Mouse (Mus musculus) MEL (cell line): ENCODE measurements around the gene Tmem220. TPM values are rescaled to one million over a fixed set of nuclear protein-coding genes. Genes with fewer than 3 reads are reported as not detected.

Experiments
- DNase-seq: peaks from one replicate; pipeline ENCODE4 v3.0.0; 2011; ENCODE audit warnings: low read depth, low spot score
- H3K27ac ChIP-seq: 2 replicates; pipeline ENCODE4 v1.5.1; 2012; ENCODE audit warnings: low read depth, mild to moderate bottlenecking, control low read depth, low read length, moderate library complexity; ENCODE audit not compliant: control insufficient read depth
- H3K27me3 ChIP-seq, 2 experiments: fragments of 150-350 bp in 1 of 2; sonication (generic) in 1 of 2; 2 replicates each; pipeline ENCODE4 v1.6.1; 2012; ENCODE audit warnings: low read length in 2 of 2, mild to moderate bottlenecking in 2 of 2, improper control_type of control experiment in 1 of 2, moderate library complexity in 1 of 2; ENCODE audit not compliant: insufficient read depth in 2 of 2, control insufficient read depth in 1 of 2
- H3K36me3 ChIP-seq, 2 experiments: 2 replicates each; pipeline ENCODE4 v1.6.1; 2012 to 2014; ENCODE audit warnings: low read length in 2 of 2, improper control_type of control experiment in 1 of 2, inconsistent platforms in 1 of 2, mild to moderate bottlenecking in 1 of 2; ENCODE audit not compliant: insufficient read depth in 2 of 2, control insufficient read depth in 1 of 2
- H3K4me1 ChIP-seq, 2 experiments: fragments of 150-350 bp in 1 of 2; sonication (generic) in 1 of 2; 2 replicates each; pipeline ENCODE4 v1.6.1; 2012; ENCODE audit warnings: low read length in 2 of 2, improper control_type of control experiment in 1 of 2, mild to moderate bottlenecking in 1 of 2; ENCODE audit not compliant: insufficient read depth in 2 of 2, control insufficient read depth in 1 of 2
- H3K4me3 ChIP-seq, 2 experiments: fragments of 150-350 bp in 1 of 2; sonication (generic) in 1 of 2; 2 replicates each; pipeline ENCODE4 v1.5.1; 2012; ENCODE audit warnings: low read depth in 2 of 2, low read length in 2 of 2, mild to moderate bottlenecking in 2 of 2, moderate library complexity in 2 of 2, control low read depth in 1 of 2, improper control_type of control experiment in 1 of 2; ENCODE audit not compliant: control insufficient read depth in 1 of 2, insufficient read depth in 1 of 2
- H3K79me2 ChIP-seq: 2 replicates; pipeline ENCODE4 v1.6.1; 2012; ENCODE audit warnings: mild to moderate bottlenecking, low read length, moderate library complexity; ENCODE audit not compliant: control insufficient read depth, poor library complexity, insufficient read depth
- H3K9ac ChIP-seq: 2 replicates; pipeline ENCODE4 v1.6.1; 2012; ENCODE audit warnings: low read depth, mild to moderate bottlenecking, control low read depth, low read length, moderate library complexity; ENCODE audit not compliant: control insufficient read depth, poor library complexity, severe bottlenecking
- H3K9me3 ChIP-seq: fragments of 150-350 bp; sonication (generic); replicated peaks from 2 replicates; pipeline ENCODE4 v1.6.1; 2012; ENCODE audit warnings: mild to moderate bottlenecking, low read length, improper control_type of control experiment, moderate library complexity; ENCODE audit not compliant: insufficient read depth
- BHLHE40 ChIP-seq: IDR thresholded peaks from 2 replicates; pipeline ENCODE4 v1.6.1; 2012; ENCODE audit warnings: low read depth, mild to moderate bottlenecking, inconsistent platforms, low read length, improper control_type of control experiment, borderline replicate concordance
- CHD1 ChIP-seq: IDR thresholded peaks from 2 replicates; pipeline ENCODE4 v1.6.1; 2012; ENCODE audit warnings: low read depth, mild to moderate bottlenecking, inconsistent platforms, low read length, improper control_type of control experiment
- CHD2 ChIP-seq: IDR thresholded peaks from 2 replicates; pipeline ENCODE4 v1.6.1; 2011; ENCODE audit warnings: low read length, improper control_type of control experiment
- CTCF ChIP-seq, 3 experiments: IDR thresholded peaks in 2 of 3; conservative IDR thresholded peaks in 1 of 3; 2 replicates each; pipeline ENCODE4 v1.5.1; 2011 to 2012; ENCODE audit warnings: low read length in 3 of 3, low read depth in 2 of 3, mild to moderate bottlenecking in 2 of 3, improper control_type of control experiment in 1 of 3, inconsistent platforms in 1 of 3, mixed read lengths in 1 of 3, moderate library complexity in 1 of 3; ENCODE audit not compliant: control insufficient read depth in 1 of 3, insufficient read depth in 1 of 3, poor library complexity in 1 of 3, severe bottlenecking in 1 of 3
- E2F4 ChIP-seq: IDR thresholded peaks from 2 replicates; pipeline ENCODE4 v1.6.1; 2011; ENCODE audit warnings: low read depth, low read length, improper control_type of control experiment, borderline replicate concordance
- JUND ChIP-seq: IDR thresholded peaks from 2 replicates; pipeline ENCODE4 v1.6.1; 2011; ENCODE audit warnings: low read depth, mild to moderate bottlenecking, improper control_type of control experiment, low read length
- KAT2A ChIP-seq: conservative IDR thresholded peaks from 2 replicates; pipeline ENCODE4 v1.6.1; 2012; ENCODE audit warnings: low read depth, low read length, improper control_type of control experiment, inconsistent platforms
- MAX ChIP-seq: IDR thresholded peaks from 2 replicates; pipeline ENCODE4 v1.6.1; 2011; ENCODE audit warnings: low read length, improper control_type of control experiment
- MXI1 ChIP-seq: IDR thresholded peaks from 2 replicates; pipeline ENCODE4 v1.6.1; 2011; ENCODE audit warnings: mild to moderate bottlenecking, low read depth, low read length, improper control_type of control experiment
- MYB ChIP-seq: IDR thresholded peaks from 2 replicates; pipeline ENCODE4 v1.6.1; 2011; ENCODE audit warnings: mild to moderate bottlenecking, low read depth, low read length, improper control_type of control experiment
- POLR2AphosphoS2 ChIP-seq: IDR thresholded peaks from 2 replicates; pipeline ENCODE4 v1.6.1; 2011; ENCODE audit warnings: low read length, improper control_type of control experiment
- ZC3H11A ChIP-seq: IDR thresholded peaks from 2 replicates; pipeline ENCODE4 v1.6.1; 2012; ENCODE audit warnings: low read depth, mild to moderate bottlenecking, inconsistent platforms, low read length, improper control_type of control experiment
- ZKSCAN1 ChIP-seq: IDR thresholded peaks from 2 replicates; pipeline ENCODE4 v1.6.1; 2012; ENCODE audit warnings: low read depth, mild to moderate bottlenecking, inconsistent platforms, low read length, improper control_type of control experiment, moderate library complexity
- polyA plus RNA-seq, 2 experiments: library from polyadenylated mRNA; stranded (reverse) in 1 of 2; unstranded in 1 of 2; fragments of >175 nt in 1 of 2; fragments of >200 nt in 1 of 2; gene quantifications; 2 replicates each; pipeline versions ENCODE4 v1.2.1 to v1.2.4; 2012; ENCODE audit warnings: low replicate concordance in 2 of 2, low read depth in 1 of 2; ENCODE audit not compliant: insufficient read length in 2 of 2, insufficient read depth in 1 of 2, missing spikeins in 1 of 2
- total RNA-seq: library from RNA; depleted of rRNA; stranded (reverse); fragments of 300-350 nt; gene quantifications from 2 replicates; pipeline ENCODE4 v1.2.3, GENCODE M21; 2012

The Tmem220 gene
- total and polyA plus RNA-seq, 3 experiments = 0.35 to 0.99 TPM; not detected in 1

GRCm38 (mm10) chr11:66982794-66983193 lies 42.2 kb upstream of the Tmem220 start:
- Histone ChIP-seq H3K4me1 (peaks cover 0 to 4% of the 10 kb centered on the region in 2 experiments; a peak in 1 of 4 replicates), H3K27me3 (peaks cover 2 to 8% of the 10 kb centered on the region in 2 experiments; a peak in 3 of 4 replicates), H3K79me2 (no peaks in the 10 kb centered on the region), H3K36me3 (peaks cover 0 to 3% of the 10 kb centered on the region in 2 experiments; a peak in 1 of 4 replicates), H3K27ac (no peak overlapping the region), H3K9me3 (no peaks in the 10 kb centered on the region), H3K9ac (no peak overlapping the region), H3K4me3 (no peak overlapping the region)
- TF ChIP-seq KAT2A (no peak), CTCF (IDR thresholded peaks at IDR 0.05 in 2 of 3, conservative IDR thresholded peaks at IDR 0.05 in 1 of 3; ENCODE audit: control insufficient read depth in 1 of 3, insufficient read depth in 1 of 3, low read depth in 2 of 3, low read length in 3 of 3, poor library complexity in 1 of 3, severe bottlenecking in 1 of 3) (0 out of 6 replicates have a peak, but pooled peaks of 1 of the 3 experiments have one; percentile 0)
- DNase-seq = no peak

GRCm38 (mm10) chr11:66983422-66984164 lies 41.4 kb upstream of the Tmem220 start:
- peaks cover 0 to 3% of the 10 kb centered on the region in 2 experiments; a peak in 1 of 4 replicates for H3K36me3 ChIP-seq
- H3K27me3 ChIP-seq = peaks cover 0 to 4% of the 10 kb centered on the region in 2 experiments; a peak in 2 of 4 replicates
- DNase-seq = no peak
- no peaks in the 10 kb centered on the region for H3K79me2 ChIP-seq
- H3K27ac ChIP-seq = no peak overlapping the region
- no peak overlapping the region for H3K4me3 ChIP-seq
- H3K9me3 ChIP-seq = no peaks in the 10 kb centered on the region
- TF ChIP-seq MAX (no peak), CHD1 (no peak), E2F4 (no peak), POLR2AphosphoS2 (no peak), CTCF (IDR thresholded peaks at IDR 0.05 in 2 of 3, conservative IDR thresholded peaks at IDR 0.05 in 1 of 3; ENCODE audit: control insufficient read depth in 1 of 3, insufficient read depth in 1 of 3, low read depth in 2 of 3, low read length in 3 of 3, poor library complexity in 1 of 3, severe bottlenecking in 1 of 3) (no peak), ZC3H11A (no peak), MXI1 (no peak), CHD2 (no peak), MYB (no peak), ZKSCAN1 (no peak), JUND (no peak), BHLHE40 (no peak)
- no peak overlapping the region for H3K9ac ChIP-seq
- peaks cover 0 to 4% of the 10 kb centered on the region in 2 experiments; a peak in 1 of 4 replicates for H3K4me1 ChIP-seq
